Mouse (Mus musculus): ENCODE data around the gene Esyt1.

Esyt1 gene

GRCm38 (mm10) chr10:128486370-128486769 is 39.3 kb downstream of the Esyt1 start:
- no peak for DNase-seq

- DNase-seq: no peak
These were observed 51.3 kb downstream of the Esyt1 start for GRCm38 (mm10) chr10:128474366-128474765.

- DNase-seq: no peak
These were observed 65.4 kb downstream of the Esyt1 start for GRCm38 (mm10) chr10:128460270-128460630.
